Mouse (Mus musculus) embryo, embryonic 10.5 days (tissue): ENCODE results near the gene Gm10409.
"Not testable (repeated sequence)": the region's sequence is repeated elsewhere in the genome, so short reads cannot be mapped to it uniquely, and the experiment has no call there.

ENCODE experiments used
- DNase-seq: peaks from one replicate; pipeline ENCODE4 v3.0.0-alpha.2; 2015; ENCODE audit warnings: low spot score

Gm10409 gene

DNA sequence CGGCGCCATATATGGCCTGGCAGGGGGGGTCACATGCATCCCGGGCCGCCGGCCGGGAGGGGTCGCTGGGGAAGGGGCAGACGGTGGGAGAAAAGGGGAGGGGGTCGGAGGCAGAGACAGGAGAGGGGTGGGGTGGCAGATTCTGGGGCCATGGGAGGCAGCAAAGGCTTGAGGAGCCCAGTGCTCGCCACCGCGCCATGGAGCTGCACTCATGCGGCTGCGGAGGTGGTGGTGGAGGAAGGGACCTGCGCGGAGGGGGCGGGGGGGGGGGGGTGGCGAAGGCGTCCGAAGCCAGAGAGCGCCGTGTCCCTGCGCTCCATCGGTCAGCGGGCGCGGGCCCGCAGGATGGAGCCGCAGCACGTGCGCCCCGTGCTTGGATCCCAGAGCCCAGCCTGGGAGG is at the start of gene Gm10409:
Gene Gm10409 (plus strand): TSS at position 301 of the 400 bp plus-strand sequence.
- not testable (repeated sequence) for DNase-seq

DNA sequence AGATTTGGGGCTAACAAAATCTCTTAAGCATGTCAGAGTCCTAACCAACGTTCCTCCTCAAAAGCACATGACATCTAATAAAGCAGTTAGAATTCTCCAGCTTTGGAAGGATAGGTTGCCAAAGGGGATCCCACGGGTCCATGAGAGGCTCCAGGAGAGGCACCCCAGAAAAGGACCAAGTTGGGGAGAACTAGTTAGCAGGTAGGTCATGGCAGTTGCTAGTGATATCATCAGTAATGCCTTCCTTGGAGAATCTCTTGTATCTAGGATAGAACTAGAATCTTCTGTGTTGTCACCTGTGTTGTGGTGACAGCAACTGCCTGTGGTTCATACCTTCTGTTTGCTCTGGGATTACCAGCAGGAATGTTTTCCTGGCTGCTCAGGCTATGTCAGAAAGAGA is 17.6 kb upstream of the Gm10409 start, which contains the start of gene Gm10413:
Gene Gm10413 (plus strand): TSS at position 301 of the 400 bp plus-strand sequence.
- DNase-seq: not testable (repeated sequence)

DNA sequence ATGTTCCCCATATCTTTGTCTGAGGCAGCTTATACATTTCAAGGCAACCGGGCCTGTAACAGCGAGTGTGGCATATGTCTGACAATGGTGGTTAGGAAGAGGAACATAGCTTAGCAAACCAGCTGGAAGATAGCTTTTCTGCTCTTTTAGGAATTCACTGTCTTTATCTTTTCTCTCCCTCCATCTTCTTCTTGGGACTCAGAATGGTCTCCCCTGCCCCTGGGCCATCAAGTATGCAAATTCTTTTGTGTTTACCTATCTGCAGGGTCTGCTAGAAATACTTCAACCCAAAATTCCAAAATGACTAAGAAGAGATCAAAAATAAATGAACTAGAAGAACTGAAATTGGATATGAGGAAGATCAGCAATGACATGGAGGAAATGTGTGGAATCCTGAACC is 15.4 kb downstream of the Gm10409 start, which contains the start of gene Gm3005:
Gene Gm3005 (plus strand): TSS at position 301 of the 400 bp plus-strand sequence.
- DNase-seq: not testable (repeated sequence)

GRCm38 (mm10) chr14:3449079-3449478 is 36.7 kb downstream of the Gm10409 start, which contains the start of gene Gm10408:
TSS of gene Gm10408 (plus strand) at chr14:3449379.
- DNase-seq: not testable (repeated sequence)
